Mouse (Mus musculus) thymus, adult 18-20 months (tissue): ENCODE data around the gene Zbtb39.
A peak's percentile ranks its signal among the peaks of the same experiment; 100 is the strongest.

ENCODE experiments used
- DNase-seq, 2 experiments: peaks; one replicate each; pipeline ENCODE4 v3.0.0; 2022; ENCODE audit warnings: mixed read lengths in 2 of 2

Zbtb39 gene

DNA sequence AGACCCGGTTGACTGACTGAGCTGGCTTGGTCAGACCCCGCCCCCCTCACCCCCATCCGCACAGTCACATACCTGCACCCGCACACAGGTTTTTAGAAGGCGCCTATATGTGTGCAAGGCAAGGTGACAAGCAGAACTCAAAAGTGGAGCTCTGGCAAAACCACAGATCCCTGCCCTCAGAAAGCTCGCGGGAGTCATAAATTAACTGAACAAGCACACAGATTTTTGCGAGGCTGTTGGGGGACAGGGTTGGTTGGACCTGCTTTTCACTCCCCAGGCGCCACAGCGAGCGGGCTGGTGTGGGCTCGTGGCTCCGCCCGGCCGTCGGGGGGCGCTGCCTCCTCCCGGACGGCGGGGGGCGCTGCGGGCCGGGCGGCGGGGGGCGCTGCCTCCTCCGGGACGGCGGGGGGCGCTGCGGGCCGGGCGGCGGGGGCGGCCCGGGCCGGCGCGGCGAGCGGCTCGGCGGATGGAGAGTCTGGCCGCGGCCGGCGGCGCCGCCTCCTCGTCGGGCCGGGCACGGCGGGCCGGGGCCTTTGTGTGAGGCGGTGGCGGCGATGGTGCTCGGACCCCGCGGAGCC, at the start of gene Zbtb39:
Zbtb39 (plus strand) TSS at position 456 of the 578 bp plus-strand sequence.
- DNase-seq: peak; percentile 49 to 59

DNA sequence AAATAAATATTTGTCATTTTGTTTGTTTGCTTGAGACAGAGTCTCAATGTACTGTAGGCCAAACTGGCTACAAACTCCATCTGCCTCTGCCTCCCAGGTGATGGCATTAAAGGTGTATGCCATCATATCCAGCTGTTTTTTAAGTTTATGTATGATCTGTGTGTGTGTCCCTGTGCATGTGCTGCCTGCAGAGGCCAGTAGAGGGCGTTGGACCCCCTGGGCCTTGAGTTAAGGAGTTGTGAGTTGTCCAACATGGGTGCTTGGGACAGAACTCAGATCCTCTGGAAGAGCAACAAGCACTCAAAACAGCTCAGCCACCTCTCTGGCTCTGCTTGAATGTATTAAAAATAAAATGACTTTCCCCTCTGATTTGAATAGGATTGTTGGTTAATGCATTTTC, 48.3 kb upstream of the Zbtb39 start:
- DNase-seq: no peak

DNA sequence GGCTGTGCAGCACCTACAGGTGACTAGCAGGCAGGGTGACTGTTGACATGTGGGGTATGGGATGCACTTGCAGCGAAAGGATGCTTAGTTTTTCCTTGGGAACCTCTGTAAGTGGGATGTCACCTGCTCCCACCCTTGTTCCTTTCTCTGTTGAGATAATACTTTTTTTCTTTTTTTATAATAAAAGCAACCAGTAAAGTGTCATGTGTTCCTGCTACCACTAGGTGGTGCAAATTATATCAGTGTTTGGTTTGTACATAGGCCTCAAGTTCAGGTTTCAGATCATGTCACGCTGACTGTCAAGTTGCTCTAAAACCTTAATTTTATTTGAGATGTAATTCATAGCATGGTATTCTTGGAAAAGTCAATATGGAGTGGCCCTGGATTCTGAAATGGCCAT, 44.7 kb upstream of the Zbtb39 start:
- no peak for DNase-seq

DNA sequence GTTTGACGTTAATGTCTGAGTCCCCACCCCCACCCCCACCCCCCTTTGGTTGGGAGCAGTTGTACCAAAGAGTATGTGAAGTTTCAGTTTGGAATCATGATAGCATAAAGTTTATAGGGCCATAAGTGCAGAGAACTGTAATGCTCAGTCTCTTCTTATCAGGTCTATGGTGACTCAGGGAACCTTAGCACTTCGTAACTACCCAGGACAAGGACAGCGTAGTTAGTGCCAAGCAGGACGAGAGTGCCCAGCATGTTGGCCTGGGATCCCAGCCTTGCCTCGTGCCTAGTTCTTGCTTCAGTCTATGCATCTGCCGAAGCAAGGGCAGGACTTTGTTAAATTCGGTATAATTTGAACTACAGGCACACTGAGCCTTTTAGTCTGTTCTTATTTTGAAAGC, 43.6 kb upstream of the Zbtb39 start:
- no peak for DNase-seq

DNA sequence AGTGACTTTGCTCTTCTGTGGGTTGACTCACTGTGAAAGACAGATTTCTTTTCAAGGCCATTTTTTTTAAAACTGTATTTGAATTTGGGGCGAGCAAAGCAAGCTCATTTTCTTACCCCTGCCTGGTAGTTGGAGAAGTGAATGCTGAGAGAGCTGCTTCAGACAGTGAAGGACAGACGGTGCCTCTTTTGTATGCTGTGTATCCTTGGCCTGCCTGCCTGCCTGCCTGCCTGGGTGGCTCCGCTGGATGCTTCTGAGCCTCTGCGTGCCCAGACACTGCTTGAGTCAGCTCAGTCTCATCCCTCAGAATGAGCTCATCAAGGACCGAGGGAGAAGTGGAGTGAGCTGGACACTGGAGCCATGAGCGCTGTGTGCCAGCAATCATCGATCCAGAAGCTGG, 40.4 kb upstream of the Zbtb39 start:
- DNase-seq: no peak

DNA sequence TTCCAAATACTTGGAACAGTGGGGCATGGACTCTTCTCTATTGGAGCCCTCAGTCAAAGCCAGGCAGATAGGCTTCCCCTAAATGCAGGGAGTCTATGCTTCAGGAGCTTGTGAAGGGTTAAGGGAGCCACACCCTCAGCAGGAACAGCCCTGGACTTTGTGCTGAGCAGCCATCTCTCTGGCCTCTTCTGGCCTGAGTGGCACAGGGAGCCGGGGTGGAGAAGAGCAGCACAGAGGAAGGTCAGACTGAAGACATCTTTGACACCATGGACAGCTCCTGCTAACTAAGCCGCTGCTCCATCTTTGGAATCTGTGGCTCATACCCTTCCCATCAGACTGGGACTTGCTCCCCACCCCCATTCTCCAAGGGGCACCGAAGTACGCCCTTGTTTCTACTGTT, 36.0 kb upstream of the Zbtb39 start:
- DNase-seq: no peak

DNA sequence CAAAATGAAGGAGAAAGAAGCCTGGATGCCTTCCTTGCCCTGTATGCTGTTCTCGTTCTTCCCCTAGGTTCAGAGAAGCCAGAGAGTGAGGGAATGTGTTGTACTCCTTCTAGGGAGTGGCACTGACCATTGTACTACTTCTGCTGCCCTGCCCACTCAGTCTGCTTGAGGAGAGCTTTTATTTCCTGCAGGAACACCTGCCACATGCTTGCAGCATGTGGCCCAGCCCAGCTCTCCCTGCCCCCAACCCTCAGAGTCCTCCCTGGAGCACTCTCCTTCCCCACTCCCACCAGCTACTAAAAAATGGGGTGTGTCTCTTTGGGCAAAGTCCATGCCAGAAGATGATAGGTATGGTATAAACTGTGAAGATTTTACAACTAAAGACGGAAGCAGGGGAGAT, 35.0 kb upstream of the Zbtb39 start:
- no peak for DNase-seq

DNA sequence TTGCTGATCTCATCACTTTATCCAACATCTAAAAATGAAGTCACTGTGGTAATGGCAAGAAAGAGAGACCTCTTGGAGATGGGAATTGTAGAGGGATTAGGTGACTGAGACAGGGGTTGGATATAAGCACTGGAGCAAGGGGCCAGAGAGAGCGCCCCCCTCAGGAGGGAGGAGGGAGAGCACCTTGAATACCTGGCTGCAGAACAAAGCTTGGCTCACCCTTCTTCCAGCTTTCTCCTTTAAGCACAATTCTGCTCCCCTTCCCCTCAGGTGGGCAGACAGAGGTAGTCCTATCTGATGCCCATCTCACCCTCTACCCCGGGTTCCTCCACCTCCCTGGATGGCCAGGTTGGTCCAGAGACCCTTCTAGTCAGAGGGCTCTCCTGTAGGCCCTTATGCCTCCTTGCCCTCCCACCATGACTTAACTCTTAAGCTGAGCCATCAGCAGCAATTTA, 34.5 kb upstream of the Zbtb39 start, which contains the start of gene Myo1a:
Myo1a (plus strand) TSS at position 405 of the 455 bp plus-strand sequence.
- no peak for DNase-seq

DNA sequence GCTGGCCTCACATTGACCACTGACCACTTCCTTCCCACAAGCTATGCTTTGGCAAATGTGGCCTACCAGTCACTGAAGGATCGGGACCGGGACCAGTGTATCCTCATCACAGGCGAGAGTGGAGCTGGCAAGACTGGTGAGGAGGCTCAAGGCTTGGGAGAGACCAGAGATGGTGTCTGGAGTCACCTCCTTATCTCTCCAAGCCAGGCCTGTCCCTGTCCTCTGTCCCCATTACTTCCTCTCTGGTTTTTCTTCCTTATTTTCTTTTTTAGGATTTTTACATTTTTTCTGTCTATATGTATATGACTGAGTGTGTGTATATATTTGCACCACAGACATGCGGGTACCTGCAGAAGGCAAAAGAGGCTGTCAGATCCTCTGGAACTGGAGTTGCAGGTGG, 33.6 kb upstream of the Zbtb39 start:
- no peak for DNase-seq

DNA sequence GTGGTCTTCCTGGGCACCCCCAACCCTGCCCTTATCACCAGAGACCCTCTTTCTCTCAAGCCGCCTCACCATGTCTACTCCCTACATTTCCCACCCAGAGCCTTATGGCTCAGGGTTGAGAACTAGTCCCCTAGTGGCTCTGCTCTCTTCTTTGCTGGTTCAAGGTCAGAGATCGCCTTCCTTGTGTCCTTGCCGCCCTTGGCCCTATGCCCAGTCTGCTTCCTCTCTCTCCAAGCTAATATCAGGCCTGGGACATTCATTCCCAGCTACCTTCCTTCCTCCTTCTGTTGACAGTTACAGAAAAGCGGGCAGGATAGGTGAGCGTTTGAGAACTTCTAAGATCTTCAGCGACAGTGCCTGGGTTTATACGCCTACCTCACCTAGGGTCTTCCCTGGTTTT, 31.6 kb upstream of the Zbtb39 start:
- DNase-seq: no peak

DNA sequence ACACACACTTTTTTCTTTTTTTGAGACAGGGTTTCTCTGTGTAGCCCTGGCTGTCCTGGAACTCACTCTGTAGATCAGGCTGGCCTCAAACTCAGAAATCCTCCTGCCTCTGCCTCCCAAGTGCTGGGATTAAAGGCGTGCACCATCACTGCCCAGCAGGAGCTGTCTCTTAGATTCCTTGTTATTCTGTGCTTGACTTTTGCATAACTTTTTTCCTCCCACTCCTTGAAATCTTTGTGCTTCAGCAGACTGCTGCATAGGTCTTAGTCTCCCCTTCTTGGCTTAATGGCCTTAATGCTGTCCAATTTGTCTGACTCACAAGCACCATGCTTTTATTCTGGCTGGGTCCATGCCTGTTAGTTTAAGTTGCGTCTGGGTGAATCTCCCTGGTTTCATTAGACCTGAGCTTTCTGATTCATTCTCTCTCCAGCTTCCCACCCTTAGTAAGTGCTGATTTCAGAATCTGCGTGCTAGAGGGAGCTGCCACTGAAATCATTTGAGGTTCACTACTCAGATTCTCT, 30.4 kb upstream of the Zbtb39 start:
- DNase-seq: no peak

DNA sequence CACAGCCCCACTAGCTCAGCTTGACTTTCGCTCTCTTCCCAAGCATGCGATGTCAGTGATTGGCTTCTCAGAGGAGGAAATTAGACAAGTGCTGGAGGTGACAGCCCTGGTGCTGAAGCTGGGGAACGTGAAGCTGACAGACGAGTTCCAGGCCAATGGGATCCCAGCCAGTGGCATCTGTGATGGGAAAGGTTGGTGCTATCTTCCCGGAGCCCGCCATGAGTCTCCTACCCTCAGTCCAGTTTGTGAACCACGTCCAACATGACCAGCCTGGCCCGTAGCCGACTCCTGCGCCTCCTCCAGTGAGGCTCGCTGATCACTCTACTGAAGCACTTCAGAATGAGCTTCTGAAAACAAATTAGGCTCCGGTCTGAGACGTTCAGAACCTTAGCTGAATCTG, 29.0 kb upstream of the Zbtb39 start:
- DNase-seq: no peak

DNA sequence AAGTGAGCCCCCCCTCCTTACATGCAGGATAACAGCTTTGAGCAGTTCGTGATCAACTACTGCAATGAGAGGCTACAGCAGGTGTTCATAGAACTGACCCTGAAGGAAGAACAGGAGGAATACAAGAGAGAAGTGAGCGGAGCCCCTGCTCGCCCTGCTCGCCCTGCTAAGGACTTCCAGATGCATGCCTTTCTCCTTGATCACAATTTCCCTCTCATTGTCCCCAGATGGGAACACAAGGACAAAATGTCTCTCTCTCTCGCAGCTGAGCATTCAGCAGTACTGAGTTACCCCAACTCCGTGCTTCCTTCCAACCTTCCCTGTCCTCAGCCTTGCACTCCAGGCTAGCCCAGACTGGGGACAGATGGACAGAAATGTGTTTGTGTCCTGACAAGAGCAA, 26.6 kb upstream of the Zbtb39 start:
- no peak for DNase-seq

DNA sequence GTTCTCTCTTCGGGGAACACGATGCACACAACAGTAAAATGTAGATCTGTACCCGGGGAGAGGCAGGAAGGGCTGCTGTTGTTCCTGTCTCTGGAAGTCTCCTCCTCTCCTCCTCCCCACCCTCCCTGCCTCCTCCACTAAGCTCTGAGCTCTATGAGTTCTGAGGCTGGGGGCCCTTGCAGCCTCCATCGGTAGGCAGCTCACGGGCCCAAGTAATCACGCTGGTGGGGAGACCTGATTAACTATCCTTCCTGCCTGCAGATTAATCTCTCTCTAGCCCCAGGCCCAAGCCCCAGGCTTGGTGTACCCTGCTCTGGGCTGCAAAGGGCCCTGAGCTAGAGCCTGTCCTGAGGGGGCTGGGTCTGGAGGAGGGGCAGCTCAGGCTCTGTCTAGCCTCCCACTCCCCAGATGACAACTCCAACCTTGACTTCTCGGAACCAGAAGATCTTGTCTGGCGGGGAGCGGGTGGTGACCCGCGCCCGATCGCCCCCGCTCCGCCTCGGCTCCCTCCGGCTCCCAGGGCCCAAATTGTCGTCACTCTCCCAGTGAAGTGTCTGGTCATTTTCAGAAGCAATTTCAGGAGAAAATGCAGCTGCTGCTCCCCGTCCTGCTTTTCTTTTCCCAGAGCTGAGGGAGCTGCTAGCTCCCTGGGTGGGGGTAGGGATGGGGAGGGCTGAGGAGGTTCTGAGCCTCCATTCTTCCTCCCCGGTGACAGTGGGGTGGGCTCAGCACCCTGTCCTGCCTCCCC, 17.5 kb upstream of the Zbtb39 start:
- DNase-seq: no peak

DNA sequence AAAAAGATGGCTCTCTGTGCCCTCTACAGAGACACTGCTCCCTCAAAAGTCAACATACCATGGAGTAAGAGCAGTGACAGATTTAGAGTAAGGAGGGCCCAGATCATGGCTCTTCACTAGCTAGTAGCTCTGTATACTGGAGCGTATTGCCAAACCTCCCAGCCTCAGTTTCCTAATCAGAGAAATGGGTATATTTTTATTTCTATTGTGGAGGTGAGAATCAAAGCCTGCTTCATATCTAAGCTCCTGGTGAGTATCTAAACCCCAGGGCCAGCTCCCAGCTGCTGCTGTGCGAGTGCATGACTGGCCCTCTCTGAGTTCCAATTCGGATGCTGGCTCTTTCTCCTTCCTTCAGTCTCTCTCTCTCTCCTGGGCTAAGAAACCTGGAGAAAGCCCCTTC, 15.2 kb upstream of the Zbtb39 start, which contains the start of gene Tac2:
Tac2 (plus strand) TSS at position 301 of the 400 bp plus-strand sequence.
- no peak for DNase-seq

DNA sequence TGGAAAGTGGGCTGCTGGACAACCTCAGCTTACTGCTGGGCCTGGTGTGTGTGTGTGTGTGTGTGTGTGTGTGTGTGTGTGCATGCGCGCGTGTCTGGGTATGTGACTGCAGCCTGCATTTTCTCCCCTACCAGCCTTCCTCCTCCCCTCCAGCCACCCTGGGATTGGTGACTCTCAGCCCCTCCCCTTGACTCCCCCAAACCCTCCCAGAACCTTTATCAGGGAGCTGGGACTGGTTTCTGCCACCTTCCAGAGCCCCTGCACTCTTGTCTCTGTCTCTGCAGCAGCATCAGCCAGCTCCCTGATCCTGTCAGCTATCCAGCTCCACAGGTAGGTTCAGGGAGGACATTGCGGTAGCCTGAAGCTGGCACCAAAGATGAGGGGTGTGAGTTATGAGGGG, 14.2 kb upstream of the Zbtb39 start:
- no peak for DNase-seq

DNA sequence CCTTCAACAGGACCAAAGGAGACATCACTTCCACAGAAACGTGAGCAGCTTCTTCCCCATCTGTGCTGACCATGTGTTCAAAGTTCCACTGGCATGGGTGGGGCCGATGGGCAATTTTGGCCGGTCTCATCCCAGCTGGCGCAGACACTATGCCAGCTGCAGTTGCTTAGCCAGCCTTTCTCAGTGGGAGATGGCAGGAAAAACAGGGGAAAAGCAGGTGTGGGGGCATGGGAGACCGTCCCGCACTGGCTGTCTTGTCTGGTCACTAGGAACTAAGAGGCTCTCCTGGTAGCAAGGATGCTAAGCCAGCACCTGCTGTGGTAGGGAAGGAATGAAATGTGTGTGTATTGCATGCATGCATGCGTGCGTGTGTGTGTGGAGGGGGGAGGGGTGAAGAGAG, 10.9 kb upstream of the Zbtb39 start:
- no peak for DNase-seq

DNA sequence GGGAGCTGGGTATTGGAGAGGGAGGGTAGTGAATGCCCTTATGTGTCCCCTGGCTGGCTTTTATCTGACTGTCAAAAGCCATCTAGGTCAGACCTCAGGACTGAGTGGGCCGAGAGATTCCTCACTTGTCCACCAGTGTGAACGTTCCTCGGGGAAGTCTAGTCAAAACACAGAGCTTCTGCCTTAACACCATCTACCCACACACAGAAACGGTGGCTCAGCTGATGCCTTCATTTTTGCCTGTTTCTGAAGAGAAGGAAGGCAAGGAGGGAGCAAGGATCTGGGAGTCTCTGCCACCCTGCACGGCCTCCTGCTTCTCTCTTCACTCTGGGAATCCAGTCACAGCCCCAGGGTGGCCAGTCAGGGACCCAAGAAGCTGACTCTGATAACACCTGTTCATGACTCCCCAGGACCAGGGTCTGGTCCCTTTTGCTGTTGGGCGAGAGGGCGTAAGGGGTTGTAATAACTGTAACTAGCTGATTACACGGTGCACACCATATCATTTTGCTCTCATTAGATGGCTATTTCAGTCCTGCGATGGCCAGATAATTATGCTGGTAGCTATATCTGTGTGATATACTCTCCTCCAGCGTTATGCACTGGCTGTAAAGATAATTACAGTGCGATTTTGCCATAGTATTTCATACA, 8.9 kb upstream of the Zbtb39 start:
- no peak for DNase-seq

DNA sequence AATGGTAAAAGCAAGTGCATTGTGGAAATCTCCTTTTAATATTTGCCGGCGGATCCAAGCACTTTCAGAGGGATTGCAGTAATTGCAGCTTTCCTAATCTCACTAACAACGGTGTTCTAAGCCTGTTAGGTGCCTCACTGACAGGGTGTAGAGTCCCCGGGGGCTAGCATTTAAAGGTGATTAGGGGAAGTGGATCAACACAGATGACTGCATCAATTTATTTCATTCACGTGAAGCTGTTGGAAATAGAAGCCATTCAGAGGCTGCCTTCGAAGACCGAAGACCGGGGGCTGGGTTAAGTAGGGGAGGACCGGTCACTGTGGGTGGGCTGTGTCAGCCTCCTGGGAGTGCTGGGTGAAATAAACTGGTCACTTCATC, 8.4 kb upstream of the Zbtb39 start:
- no peak for DNase-seq

DNA sequence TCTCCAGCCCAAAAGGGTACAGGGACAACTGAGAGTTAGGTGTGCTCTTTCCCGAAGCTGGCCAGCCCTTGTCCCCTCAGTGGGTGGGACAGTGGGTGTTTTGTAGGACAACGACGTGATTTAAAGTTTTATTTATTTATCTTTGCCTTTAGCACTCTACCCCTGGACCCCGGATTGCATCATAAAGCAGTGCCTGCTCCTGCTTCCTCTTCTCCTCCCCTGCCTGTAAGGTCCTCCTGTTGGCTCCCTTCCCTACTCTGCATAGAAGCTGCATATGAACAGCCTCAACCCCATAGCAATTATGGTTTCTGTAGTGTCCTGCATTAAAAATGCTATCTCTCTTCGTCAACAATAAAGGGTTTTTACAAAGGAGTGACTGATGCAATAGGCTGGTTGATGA, 7.9 kb upstream of the Zbtb39 start:
- DNase-seq: no peak

DNA sequence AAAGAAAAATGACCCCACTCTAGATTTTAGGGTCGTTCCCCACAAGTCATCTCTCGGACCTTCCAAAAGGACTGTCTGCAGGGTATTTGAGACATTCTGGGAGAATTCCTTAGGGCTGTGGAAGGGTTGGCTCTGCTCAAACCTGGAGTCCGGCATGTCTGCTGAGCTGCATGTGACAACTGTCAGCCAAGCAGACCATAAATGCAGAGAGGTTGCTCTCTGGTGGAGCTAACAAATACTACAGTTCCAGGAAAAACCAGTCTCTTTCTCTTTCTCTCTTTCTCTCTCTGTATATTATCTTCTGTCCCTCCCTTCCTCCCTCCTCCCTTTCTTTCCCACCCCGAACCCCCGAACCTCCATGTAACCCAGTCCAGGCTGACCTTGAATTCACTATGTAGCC, 4.9 kb upstream of the Zbtb39 start:
- no peak for DNase-seq

DNA sequence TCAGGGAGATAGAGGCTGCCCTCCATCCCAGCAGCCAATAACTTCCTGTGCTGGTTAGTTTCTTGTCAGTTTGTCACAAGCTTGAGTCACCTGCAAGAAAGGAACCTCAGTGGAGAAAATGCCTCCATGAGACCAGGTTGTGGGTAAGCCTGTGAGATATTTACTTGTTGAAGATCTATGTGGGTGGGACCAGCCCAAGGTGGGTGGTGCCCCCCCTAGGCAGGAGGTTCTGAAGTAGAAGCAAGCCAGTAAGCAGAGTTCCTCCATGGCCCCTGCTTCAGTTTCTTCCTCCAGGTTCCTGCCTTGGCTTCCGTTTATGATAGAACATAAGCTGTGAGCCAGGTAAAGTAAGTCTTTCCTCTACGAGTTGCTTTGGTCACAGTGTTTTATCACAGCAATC, 3.1 kb upstream of the Zbtb39 start:
- DNase-seq: no peak

DNA sequence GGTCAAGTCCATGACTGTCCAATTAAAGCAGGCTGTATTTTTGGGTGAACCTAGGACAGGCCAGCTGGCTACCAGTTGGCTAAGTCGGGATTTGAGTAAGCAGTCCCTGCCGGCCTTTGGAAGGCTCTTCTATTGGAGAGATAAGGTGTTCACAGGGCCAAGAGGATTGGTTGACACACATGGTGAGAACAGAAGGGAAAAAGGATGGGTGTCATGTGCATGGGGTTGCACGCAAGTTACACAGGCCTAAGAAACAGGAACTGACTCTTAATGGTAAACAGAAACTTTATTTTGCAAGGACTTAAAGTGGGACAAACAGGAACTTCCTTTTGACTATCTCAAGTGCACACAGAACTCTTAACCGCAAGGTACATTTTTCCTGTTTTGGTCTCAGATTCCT, 2.4 kb upstream of the Zbtb39 start:
- DNase-seq: no peak

DNA sequence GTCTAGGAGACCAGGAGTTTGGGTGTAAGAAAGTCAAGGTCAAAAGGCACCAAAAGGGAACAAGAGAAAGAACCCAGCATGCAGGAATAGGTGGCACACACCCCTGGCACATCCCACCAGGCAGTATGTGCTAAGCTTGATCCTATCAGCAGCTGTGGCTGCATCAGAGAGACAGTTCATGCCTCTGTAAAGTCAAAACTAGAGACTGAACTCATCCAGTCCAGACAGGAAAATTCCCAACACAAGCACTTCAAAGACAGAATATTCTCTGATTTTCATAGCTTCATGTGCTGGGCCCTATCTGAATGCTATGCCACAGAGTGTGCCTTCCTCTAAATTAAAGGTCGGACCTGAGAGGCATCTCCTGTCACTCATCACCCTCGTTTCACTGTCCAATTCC, 1.8 kb upstream of the Zbtb39 start:
- DNase-seq: no peak
